Mouse (Mus musculus) mouse trophoblast stem cell (cell line): ENCODE measurements around the gene Nrm.
"Not testable (repeated sequence)": the region's sequence is repeated elsewhere in the genome, so short reads cannot be mapped to it uniquely, and the experiment has no call there.

Source experiments
- in situ Hi-C, 2 experiments: fragments of 300-500 bp; cut with MseI, MboI; formaldehyde crosslinking; loops; 2 replicates in 1 of 2; 3 replicates in 1 of 2; pipeline ENCODE4 v1.15.1; 2025

Gene Nrm

DNA sequence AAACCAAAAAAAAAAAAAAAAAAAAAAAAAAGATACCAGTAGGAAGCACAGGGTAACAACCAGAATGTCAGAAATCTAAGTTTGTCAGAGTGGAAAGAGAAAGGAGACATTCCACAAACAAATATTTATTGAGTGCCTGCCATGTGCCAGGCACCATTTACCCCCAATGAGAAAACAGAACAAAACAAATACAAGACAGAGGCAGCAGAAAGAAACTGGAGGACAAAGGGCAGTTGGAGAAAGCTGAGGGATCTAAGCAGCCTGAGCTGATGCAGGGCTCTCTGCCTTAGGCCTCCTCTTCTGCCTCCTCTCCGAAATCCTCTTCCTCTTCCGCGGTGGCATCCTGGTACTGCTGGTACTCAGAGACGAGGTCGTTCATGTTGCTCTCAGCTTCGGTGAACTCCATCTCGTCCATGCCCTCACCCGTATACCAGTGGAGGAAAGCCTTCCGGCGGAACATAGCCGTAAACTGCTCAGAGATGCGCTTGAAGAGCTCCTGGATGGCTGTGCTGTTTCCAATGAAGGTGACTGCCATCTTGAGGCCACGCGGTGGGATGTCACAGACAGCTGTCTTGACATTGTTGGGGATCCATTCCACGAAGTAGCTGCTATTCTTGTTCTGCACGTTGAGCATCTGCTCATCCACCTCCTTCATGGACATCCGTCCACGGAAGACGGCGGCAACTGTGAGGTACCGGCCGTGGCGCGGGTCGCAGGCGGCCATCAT, 26.3 kb upstream of the Nrm start:
- in situ Hi-C loops, result loop anchor here (5.0 kb wide), 2 partner anchors 37 to 42 kb away; partner anchors contain the start of gene Dhx16 (in 1 of the 2)

DNA sequence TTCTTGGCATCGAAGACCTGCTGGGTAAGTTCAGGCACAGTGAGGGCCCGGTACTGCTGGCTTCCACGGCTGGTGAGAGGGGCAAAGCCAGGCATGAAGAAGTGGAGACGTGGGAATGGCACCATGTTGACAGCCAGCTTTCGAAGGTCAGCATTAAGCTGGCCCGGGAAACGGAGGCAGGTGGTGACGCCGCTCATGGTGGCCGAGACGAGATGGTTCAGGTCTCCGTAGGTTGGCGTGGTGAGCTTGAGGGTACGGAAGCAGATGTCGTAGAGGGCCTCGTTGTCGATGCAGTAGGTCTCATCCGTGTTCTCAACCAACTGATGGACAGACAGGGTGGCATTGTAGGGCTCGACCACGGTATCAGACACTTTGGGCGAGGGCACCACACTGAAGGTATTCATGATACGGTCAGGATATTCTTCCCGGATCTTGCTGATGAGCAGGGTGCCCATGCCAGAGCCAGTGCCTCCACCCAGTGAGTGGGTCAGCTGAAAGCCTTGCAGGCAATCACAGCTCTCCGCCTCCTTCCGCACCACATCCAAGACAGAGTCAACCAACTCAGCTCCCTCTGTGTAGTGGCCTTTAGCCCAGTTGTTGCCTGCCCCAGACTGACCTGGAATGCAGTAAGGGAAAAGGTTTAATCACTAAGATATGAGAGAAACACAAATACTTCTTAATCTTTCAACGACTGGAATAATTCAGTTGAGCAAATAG, 25.5 kb upstream of the Nrm start:
- in situ Hi-C loops, result no loop called here

DNA sequence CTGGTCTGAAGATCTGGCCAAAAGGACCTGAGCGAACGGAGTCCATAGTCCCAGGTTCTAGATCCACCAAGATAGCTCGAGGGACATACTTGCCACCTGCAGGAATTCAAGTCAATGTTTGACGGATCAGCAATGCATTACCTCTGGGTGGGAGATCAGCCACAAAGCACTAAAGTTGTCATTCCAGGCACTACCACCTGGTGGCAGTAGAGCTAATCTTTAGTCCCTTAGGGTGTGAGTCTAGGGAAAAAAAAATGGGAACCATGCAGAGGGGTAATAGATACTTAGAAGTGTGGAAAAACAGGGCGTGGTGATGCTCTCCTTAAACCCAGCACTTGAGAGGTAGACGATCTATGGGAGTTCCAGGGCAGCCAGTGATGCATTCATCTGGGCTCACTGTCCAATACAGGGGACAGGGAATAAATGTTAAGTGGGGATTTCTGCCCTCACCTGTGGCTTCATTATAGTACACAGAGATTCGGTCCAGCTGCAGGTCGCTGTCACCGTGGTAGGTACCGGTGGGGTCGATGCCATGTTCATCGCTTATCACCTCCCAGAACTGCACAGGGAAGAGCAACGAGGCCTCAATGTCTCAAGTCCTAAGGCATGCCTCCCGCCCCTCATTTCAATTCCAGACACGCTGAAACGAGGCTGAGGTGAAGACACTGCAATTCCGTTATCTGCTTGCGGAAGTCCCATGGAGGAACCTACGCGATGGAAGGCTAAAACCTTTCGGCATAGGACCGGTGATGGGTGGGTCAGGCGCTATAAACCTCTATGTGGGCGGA, 24.7 kb upstream of the Nrm start:
- in situ Hi-C loops, result no loop called here

- in situ Hi-C loops, result no loop called here
Observed at GRCm38 (mm10) chr17:35836991-35837422, 24.1 kb upstream of the Nrm start.

GRCm38 (mm10) chr17:35837487-35837886, 23.6 kb upstream of the Nrm start:
- in situ Hi-C loops, result no loop called here

DNA sequence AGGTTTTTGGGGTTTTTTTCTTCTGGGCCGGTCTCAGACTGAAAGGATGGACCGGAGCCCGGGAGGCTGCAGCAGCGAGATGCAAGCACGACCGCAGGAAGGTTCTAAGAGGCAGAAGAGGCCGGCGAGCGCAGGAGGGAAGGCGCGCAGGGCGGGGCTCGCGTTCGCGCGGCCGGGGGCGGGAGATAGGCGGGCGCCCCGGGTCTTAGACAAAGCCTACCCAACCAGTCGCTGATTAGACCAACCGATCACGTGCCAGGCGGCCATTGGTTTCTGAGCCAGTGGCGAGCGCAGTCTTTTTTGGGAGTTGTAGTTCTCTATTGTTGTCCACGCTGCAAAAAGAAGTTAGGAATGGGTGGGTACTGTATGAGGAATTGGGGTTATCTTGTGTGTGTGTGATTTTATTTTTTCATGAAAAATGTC, 23.0 kb upstream of the Nrm start, which contains the start of gene Tubb5:
Gene Tubb5 (minus strand): TSS at position 185 of the 423 bp plus-strand sequence.
- in situ Hi-C loops, result no loop called here

GRCm38 (mm10) chr17:35838570-35838969, 22.5 kb upstream of the Nrm start:
- in situ Hi-C loops, result no loop called here

DNA sequence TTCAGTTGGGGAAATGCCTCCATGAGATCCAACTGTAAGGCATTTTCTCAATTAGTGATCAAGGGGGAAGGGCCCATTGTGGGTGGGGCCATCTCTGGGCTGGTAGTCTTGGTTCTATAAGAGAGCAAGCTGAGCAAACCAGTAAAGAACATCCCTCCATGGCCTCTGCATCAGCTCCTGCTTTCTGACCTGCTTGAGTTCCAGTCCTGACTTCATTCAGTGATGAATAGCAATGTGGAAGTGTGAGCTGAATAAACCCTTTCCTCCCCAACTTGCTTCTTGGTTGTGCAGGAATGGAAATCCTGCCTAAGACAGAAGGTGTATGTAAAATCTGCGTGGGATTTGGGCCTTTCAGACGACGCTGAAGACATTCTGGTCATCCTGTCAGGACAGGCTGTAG, 22.1 kb upstream of the Nrm start:
- in situ Hi-C loops, result not testable (repeated sequence)

DNA sequence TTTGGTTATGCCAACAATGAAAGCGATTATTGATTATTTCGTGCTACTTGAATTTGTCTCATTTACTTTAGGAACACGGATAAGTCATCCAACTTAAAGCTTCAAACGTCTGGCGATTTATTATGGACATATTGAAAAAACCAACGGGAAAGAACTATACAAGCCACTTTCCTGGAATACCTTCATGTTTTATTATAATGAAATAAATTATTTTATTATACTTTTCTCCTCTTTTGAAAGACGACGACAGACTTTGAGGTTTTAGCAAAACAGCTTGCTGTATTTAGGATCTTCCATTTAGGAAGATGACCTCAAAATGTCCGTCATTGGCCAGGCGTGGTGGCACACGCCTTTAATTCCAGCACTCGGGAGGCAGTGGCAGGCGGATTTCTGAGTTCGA, 20.6 kb upstream of the Nrm start:
- in situ Hi-C loops, result no loop called here

GRCm38 (mm10) chr17:35841076-35841950, 19.8 kb upstream of the Nrm start, which contains the start of gene Mdc1:
Gene Mdc1, plus strand, starts transcription at chr17:35841515.
- in situ Hi-C loops, result no loop called here

DNA sequence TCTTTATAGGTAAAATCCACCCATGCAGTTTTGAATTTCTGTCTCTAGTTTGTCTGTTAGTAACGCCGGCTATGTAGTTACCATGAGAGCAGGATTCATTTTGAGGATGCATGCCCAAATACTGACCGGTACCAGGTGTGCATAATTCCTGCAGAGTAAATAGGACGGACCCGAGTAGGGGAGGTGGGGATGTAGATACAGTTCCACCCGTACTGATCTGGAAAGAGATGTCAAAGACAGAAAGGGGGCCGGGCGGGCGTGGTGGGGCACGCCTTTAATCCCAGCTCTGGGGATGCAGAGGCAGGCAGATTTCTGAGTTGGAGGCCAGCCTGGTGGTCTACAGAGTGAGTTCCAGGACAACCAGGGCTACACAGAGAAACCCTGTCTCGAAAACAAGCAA, 19.1 kb upstream of the Nrm start:
- in situ Hi-C loops, result no loop called here

- in situ Hi-C loops, result no loop called here
Observed at GRCm38 (mm10) chr17:35843514-35843913, 17.6 kb upstream of the Nrm start.

DNA sequence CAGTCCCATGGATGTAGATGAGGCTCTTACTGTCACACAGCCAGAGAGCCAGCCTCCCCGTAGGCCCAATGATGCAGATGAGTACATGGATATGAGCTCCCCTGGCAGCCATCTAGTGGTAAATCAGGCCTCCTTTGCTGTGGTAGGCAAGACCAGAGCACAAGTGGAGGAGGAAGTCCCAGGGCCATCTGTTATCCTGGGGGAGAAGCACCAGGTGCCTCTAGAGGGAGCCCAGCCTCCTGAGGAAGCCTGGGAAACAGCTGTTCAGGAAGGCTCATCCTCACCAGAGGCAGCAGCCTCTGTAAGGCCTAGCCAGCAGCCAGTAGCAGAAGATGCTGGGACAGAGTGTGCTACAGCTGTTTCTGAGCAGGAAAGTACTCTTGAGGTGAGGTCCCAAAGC, 13.0 kb upstream of the Nrm start:
- in situ Hi-C loops, result no loop called here

- in situ Hi-C loops, result no loop called here
Observed at GRCm38 (mm10) chr17:35850974-35851373, 10.1 kb upstream of the Nrm start.

DNA sequence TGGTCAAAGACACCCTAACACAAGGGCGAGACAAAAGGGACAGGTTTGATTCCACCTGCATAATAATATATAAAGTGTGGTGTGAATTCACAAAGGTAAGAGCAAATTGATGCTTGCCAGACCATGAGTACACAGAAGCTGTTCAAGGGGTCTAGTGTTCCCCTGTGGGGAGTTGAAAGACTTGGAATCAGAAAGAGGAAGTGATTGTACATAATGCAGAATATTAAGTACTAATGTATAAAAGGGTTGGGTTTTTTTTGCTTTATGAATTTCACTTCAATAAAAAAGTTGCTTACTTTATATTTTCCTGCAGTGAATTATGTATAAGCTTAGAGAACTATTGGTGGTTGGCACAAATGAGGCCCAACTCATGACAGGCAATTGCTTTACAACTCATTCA, 1.7 kb upstream of the Nrm start:
- in situ Hi-C loops, result no loop called here

DNA sequence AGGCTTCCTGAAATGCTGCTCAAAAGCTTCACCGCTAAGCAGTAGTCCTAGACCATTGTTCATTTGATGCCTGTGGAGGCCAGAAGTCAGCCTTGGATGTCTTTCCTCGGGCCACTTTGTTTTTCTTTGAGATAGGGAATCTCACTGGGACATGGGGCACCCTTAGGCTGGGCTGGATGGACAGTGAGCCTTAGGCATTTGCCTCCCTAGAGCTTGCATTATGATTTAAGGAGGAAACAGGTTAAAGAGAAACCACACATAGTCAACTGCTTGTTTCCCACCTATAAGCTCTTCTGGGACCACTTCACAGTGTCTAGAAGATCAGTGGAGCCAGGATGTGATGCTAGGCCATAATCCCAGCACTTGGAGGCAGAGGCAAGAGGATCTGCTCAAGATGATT, 1.3 kb upstream of the Nrm start:
- in situ Hi-C loops, result no loop called here

- in situ Hi-C loops, result no loop called here
Observed at GRCm38 (mm10) chr17:35860831-35861197, 304 bp upstream of the Nrm start.

GRCm38 (mm10) chr17:35864832-35865353, 3.8 kb downstream of the Nrm start:
- in situ Hi-C loops, result no loop called here

DNA sequence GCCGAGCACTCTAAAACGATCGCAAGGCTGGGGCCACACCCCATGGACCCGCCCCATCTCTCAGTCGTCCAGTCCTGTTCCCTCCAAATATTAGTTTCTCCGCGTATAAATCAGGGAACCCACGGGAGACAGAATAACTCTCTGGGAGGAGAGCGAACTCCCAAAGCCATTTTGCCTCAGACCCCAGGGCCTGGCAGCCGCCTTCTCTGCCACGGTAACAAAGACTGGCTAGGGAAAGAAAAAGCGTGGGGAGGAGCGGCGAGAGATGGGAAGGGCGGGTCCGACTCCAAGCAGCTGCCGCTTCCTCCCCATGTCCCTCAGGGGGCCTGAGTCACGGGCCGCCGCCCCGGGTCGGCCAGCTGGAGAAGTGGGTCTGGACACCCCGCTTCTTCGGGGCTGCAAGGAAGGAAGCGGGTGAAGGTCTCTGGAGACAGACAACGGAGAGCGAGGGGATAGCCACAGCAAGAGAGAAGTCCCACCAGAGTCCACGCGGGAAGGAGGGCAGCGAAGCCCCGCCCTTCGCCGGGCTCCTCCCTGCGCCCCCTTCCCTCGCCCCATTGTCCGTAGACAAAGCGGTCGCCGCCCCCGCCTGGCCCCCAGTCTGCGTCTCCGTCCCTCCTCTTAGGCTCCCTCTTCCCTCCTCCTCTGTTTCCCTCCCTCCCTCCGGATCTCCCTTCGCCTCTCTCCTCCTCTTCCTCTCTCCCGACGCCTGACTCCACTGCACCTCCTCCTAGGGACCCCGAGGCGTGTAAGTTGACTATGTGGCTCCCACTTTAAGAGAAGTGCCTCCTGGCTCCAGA, 4.6 kb downstream of the Nrm start, which contains the start of gene Ppp1r18:
Gene Ppp1r18 (plus strand): TSS at position 113 of the 800 bp plus-strand sequence.
- in situ Hi-C loops, result no loop called here

DNA sequence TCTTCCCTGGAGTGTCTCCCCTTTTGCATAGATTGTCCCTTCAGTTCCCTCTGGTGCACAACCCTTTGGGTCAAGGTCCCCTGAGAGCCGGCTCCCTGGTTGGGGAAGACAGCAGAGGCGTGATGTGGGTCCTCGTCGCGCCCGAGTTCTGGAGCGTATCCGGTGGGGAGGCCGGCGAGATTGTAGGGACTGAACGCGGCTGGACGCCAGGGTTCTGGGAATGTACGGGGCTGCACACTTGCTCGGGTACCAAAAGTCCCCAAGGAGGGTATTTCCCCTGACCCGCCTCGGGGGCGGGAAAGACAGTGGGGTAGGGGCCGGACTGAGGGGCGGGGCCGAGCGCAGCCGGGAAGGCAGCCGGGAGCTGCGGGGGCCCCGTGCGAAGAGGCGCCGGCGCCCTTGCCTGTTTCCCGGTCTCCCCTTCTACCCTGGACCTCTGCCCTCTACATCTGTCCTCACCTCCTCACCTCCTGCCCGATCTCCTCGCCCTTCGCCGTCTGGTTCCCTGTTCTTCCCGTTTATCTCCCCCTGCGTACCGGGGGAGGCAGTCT, 5.2 kb downstream of the Nrm start:
- in situ Hi-C loops, result no loop called here
